In genomic region chr3:38884919-38885418, GRCm38 (mm10) we compare ENCODE assay signal across 9 mouse cellular contexts. TPM values are rescaled to one million over a fixed set of nuclear protein-coding genes. Genes with fewer than 3 reads are reported as not detected.
DNase-seq lines count a peak whose midpoint lies in the region; ATAC-seq and TF ChIP-seq lines count a peak whose summit lies in the region.
"Had no signal": no experiment of that assay in that cellular context is flagged by ENCODE, and none has a peak within 500 bp of the region (broad histone marks: within the 10 kb centered on the region; RNA-seq: fewer than 3 reads in every experiment).

No protein-coding gene starts in this region.

- peaks cover 12% of the 10 kb centered on the region for H3K4me1 ChIP-seq in lung, embryonic 14.5 days (ENCODE audit: insufficient read depth)
- H3K4me1 ChIP-seq in embryonic facial prominence, embryonic 15.5 days: peaks cover 41% of the 10 kb centered on the region
- H3K4me1 ChIP-seq in hindbrain, embryonic 15.5 days (replicated peaks): peaks cover 30% of the 10 kb centered on the region
- 0 out of 2 replicates have a peak, but pooled peaks cover 3% of the 10 kb centered on the region for H3K4me1 ChIP-seq in stomach, postnatal 0 days (replicated peaks; ENCODE audit: control insufficient read depth, insufficient read depth)

- peak overlapping the region; percentile 68 for H3K9ac ChIP-seq in lung, embryonic 14.5 days
- peak overlapping the region; percentile 78 for H3K9ac ChIP-seq in embryonic facial prominence, embryonic 15.5 days
- H3K9ac ChIP-seq in hindbrain, embryonic 15.5 days: peak overlapping the region; percentile 86
- H3K9ac ChIP-seq in stomach, postnatal 0 days (ENCODE audit: low read length): peak overlapping the region; percentile 75

- H3K4me3 ChIP-seq in lung, embryonic 14.5 days (ENCODE audit: low read depth, low read length): peak overlapping the region; percentile 79
- peak overlapping the region; percentile 83 for H3K4me3 ChIP-seq in embryonic facial prominence, embryonic 15.5 days (replicated peaks)
- peak overlapping the region; percentile 61 for H3K4me3 ChIP-seq in hindbrain, embryonic 15.5 days
- peak overlapping the region; percentile 75 for H3K4me3 ChIP-seq in stomach, postnatal 0 days (ENCODE audit: low read depth, low read length)

- H3K4me2 ChIP-seq in lung, embryonic 14.5 days: peak overlapping the region; percentile 96
- peak overlapping the region; percentile 92 for H3K4me2 ChIP-seq in embryonic facial prominence, embryonic 15.5 days (replicated peaks)
- peak overlapping the region; percentile 88 for H3K4me2 ChIP-seq in hindbrain, embryonic 15.5 days
- H3K4me2 ChIP-seq in stomach, postnatal 0 days (replicated peaks; ENCODE audit: low read depth): peak overlapping the region; percentile 93

- H3K27me3 ChIP-seq in lung, embryonic 14.5 days (ENCODE audit: insufficient read depth, low read length): no peaks in the 10 kb centered on the region; the same call in 1 of the 2 replicates
- H3K27me3 ChIP-seq in embryonic facial prominence, embryonic 15.5 days: 0 out of 2 replicates have a peak, but pooled peaks cover 5% of the 10 kb centered on the region
- no peaks in the 10 kb centered on the region for H3K27me3 ChIP-seq in hindbrain, embryonic 15.5 days
- 0 out of 2 replicates have a peak, but pooled peaks cover 2% of the 10 kb centered on the region for H3K27me3 ChIP-seq in stomach, postnatal 0 days (ENCODE audit: control insufficient read depth, insufficient read depth, low read length)

- no peak for TF ChIP-seq EP300 in stomach, postnatal 0 days (optimal IDR thresholded peaks at IDR 0.05)

- peak; percentile 87 for DNase-seq in lung, embryonic 14.5 days
- no peak for DNase-seq in lung, postnatal 14 days
- peak; percentile 50 for DNase-seq in adrenal gland, postnatal 14 days
- DNase-seq in lung, postnatal 10 days: peak; percentile 62
- peak; percentile 34 for DNase-seq in stomach, postnatal 0 days (ENCODE audit: low spot score)
- no peak for DNase-seq in thymus, postnatal 25 days

- under 1% methylated on average over 24 of the region's 24 CpGs for WGBS in lung, embryonic 14.5 days
- WGBS in embryonic facial prominence, embryonic 15.5 days: under 1% methylated on average over 24 of the region's 24 CpGs
- under 1% methylated on average over 24 of the region's 24 CpGs for WGBS in hindbrain, embryonic 15.5 days
- WGBS in stomach, postnatal 0 days: under 1% methylated on average over 24 of the region's 24 CpGs

- TF ChIP-seq CTCF in lung, embryonic 14.5 days (IDR thresholded peaks at IDR 0.05; ENCODE audit: low read depth): no peak
- no peak for TF ChIP-seq CTCF in stomach, postnatal 0 days (IDR thresholded peaks at IDR 0.05; ENCODE audit: low read depth)

- H3K36me3 ChIP-seq in lung, embryonic 14.5 days (ENCODE audit: insufficient read depth): peaks cover 8% of the 10 kb centered on the region
- peaks cover 9% of the 10 kb centered on the region; the same call in 1 of the 2 replicates for H3K36me3 ChIP-seq in embryonic facial prominence, embryonic 15.5 days
- peaks cover 9% of the 10 kb centered on the region for H3K36me3 ChIP-seq in hindbrain, embryonic 15.5 days
- H3K36me3 ChIP-seq in stomach, postnatal 0 days (ENCODE audit: control insufficient read depth, insufficient read depth, low read length): no peaks in the 10 kb centered on the region

- no peaks in the 10 kb centered on the region for H3K9me3 ChIP-seq in lung, embryonic 14.5 days (ENCODE audit: low read depth, low read length)
- H3K9me3 ChIP-seq in embryonic facial prominence, embryonic 15.5 days (replicated peaks): no peaks in the 10 kb centered on the region
- no peaks in the 10 kb centered on the region for H3K9me3 ChIP-seq in hindbrain, embryonic 15.5 days
- H3K9me3 ChIP-seq in stomach, postnatal 0 days (ENCODE audit: control insufficient read depth, low read length): no peaks in the 10 kb centered on the region

- peak overlapping the region; percentile 96 for H3K27ac ChIP-seq in lung, embryonic 14.5 days (ENCODE audit: low read depth)
- H3K27ac ChIP-seq in embryonic facial prominence, embryonic 15.5 days (replicated peaks): peak overlapping the region; percentile 98
- H3K27ac ChIP-seq in hindbrain, embryonic 15.5 days (replicated peaks): peak overlapping the region; percentile 94
- peak overlapping the region; percentile 90 for H3K27ac ChIP-seq in stomach, postnatal 0 days (replicated peaks)

- peak; percentile 62 for ATAC-seq in lung, embryonic 14.5 days (ENCODE audit: insufficient read depth)
- ATAC-seq in embryonic facial prominence, embryonic 15.5 days (ENCODE audit: insufficient number of reproducible peaks, low FRiP score, low TSS enrichment, low read depth): peak; percentile 32
- peak; percentile 35 for ATAC-seq in hindbrain, embryonic 15.5 days (ENCODE audit: low FRiP score, low read depth)
- ATAC-seq in stomach, postnatal 0 days (ENCODE audit: low FRiP score, low TSS enrichment): peak; percentile 22; the same call in 1 of the 2 replicates

RNA-seq across cellular contexts. Expression of gene Fat4, which starts 1.8 kb away (rescaled TPM):
- polyA plus RNA-seq in lung, embryonic 14.5 days (2014; fragmentation: Nextera tagmentation; extraction: Ambion mirVana): 9.3 and 9.7 TPM in 2 replicates
- total RNA-seq in adrenal gland, postnatal 14 days (2021): 17.3 and 18.7 TPM in 2 replicates
- 9.5 and 10.1 TPM in 2 replicates for polyA plus RNA-seq in embryonic facial prominence, embryonic 15.5 days (2015; fragmentation: Nextera tagmentation; extraction: Ambion mirVana)
- polyA plus RNA-seq in hindbrain, embryonic 15.5 days (2015; fragmentation: Nextera tagmentation; extraction: Ambion mirVana): 9.0 and 9.2 TPM in 2 replicates
- 2.4 and 2.6 TPM in 2 replicates for polyA plus RNA-seq in stomach, postnatal 0 days (2015; fragmentation: Nextera tagmentation; extraction: Ambion mirVana)
- total RNA-seq: neutrophil, adult 5-6 weeks had no signal

Comparison
In these comparisons a context has a peak if more than half of its experiments do, and no peak if none do; other contexts are left out.
1. DNase-seq: peak in lung, embryonic 14.5 days (single experiment), adrenal gland, postnatal 14 days (single experiment), lung, postnatal 10 days (single experiment) and stomach, postnatal 0 days (single experiment); none in lung, postnatal 14 days (single experiment) and thymus, postnatal 25 days (single experiment).
2. Peak in every context shown above with its lines, with median percentiles within 50 percentile points of each other: ATAC-seq, H3K27ac ChIP-seq, H3K4me2 ChIP-seq, H3K4me3 ChIP-seq and H3K9ac ChIP-seq.